Mouse (Mus musculus) lung, embryonic 16.5 days (tissue): Measurements from ENCODE around the gene Cuedc1. TPM values are rescaled to one million over a fixed set of nuclear protein-coding genes. Genes with fewer than 3 reads are reported as not detected.

ENCODE experiments used
- ATAC-seq: fragments of 200-750 bp; cut with Nextera tagmentation; 2 replicates; pipeline ENCODE4 v1.8.0; 2017; ENCODE audit warnings: low read depth, mild to moderate bottlenecking, moderate library complexity
- H3K27ac ChIP-seq: fragments of 300-500 bp; sonication (generic); 2 replicates; pipeline ENCODE4 v1.5.1; 2014; ENCODE audit warnings: mild to moderate bottlenecking, control low read depth, low read length
- H3K27me3 ChIP-seq: fragments of 300-500 bp; sonication (generic); 2 replicates; pipeline ENCODE4 v1.6.1; 2014; ENCODE audit warnings: low read depth, low read length, mixed read lengths; ENCODE audit not compliant: control insufficient read depth, insufficient read depth
- H3K36me3 ChIP-seq: fragments of 300-500 bp; sonication (generic); 2 replicates; pipeline ENCODE4 v1.6.1; 2014; ENCODE audit warnings: low read length; ENCODE audit not compliant: control insufficient read depth, insufficient read depth
- H3K4me1 ChIP-seq: fragments of 300-500 bp; sonication (generic); replicated peaks from 2 replicates; pipeline ENCODE4 v1.6.1; 2014; ENCODE audit warnings: low read length, mixed read lengths; ENCODE audit not compliant: control insufficient read depth, insufficient read depth
- H3K4me2 ChIP-seq: fragments of 300-500 bp; sonication (generic); 2 replicates; pipeline ENCODE4 v1.6.1; 2014; ENCODE audit warnings: low read depth, low read length, control low read depth
- H3K4me3 ChIP-seq: fragments of 300-500 bp; sonication (generic); 2 replicates; pipeline ENCODE4 v1.5.1; 2014; ENCODE audit warnings: mild to moderate bottlenecking, low read length, control low read depth
- H3K9ac ChIP-seq: fragments of 300-500 bp; sonication (generic); 2 replicates; pipeline ENCODE4 v1.6.1; 2014; ENCODE audit warnings: low read length, control low read depth
- H3K9me3 ChIP-seq: fragments of 300-500 bp; sonication (generic); 2 replicates; pipeline ENCODE4 v1.6.1; 2016; ENCODE audit warnings: low read length; ENCODE audit not compliant: control insufficient read depth
- WGBS: fragments of 180-500 bp; shearing (Covaris S2); extraction: QIAGEN DNeasy Blood & Tissue Kit; methylation state at CpG from one replicate; pipeline ENCODE4 v1.1.7; 2014; 5-methylcytosine and 5-hydroxymethylcytosine counted together
- polyA plus RNA-seq: library from polyadenylated mRNA; unstranded; fragments of >200 nt; fragmentation: Nextera tagmentation; extraction: Ambion mirVana; gene quantifications from 2 replicates; pipeline ENCODE4 v1.2.1, GENCODE M21; 2015

Cuedc1 gene
- polyA plus RNA-seq, 1 experiment from 2014 or later, result 11.8 TPM

DNA sequence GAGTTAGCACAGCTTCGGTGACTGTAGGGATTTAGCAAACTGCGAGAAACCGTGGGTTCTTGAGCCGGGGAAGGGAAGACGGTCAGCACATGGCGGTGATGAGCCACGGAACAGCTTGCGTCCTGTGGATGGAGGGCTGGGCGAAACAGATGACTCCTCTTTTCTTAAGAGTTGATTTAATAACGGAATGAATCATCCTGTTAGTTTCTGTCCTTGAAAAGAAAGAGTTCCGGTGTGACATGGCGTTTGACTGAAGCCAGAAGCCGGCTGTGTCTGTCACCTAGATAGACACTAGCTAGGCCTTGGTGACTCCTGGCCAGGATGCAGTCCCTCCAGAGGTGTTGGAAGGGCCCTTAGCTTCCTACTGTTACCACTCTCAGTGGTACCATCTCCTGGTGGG lies 14.2 kb downstream of the Cuedc1 start:
- no peak overlapping the region for H3K27ac ChIP-seq
- peaks cover 25% of the 10 kb centered on the region for H3K4me1 ChIP-seq
- H3K9ac ChIP-seq, result no peak overlapping the region
- 75% methylated on average over 13 of the region's 13 CpGs for WGBS
- H3K36me3 ChIP-seq, result no peaks in the 10 kb centered on the region
- ATAC-seq, result no peak
- H3K4me3 ChIP-seq, result no peak overlapping the region
- no peaks in the 10 kb centered on the region for H3K9me3 ChIP-seq
- H3K4me2 ChIP-seq, result no peak overlapping the region
- no peaks in the 10 kb centered on the region for H3K27me3 ChIP-seq

DNA sequence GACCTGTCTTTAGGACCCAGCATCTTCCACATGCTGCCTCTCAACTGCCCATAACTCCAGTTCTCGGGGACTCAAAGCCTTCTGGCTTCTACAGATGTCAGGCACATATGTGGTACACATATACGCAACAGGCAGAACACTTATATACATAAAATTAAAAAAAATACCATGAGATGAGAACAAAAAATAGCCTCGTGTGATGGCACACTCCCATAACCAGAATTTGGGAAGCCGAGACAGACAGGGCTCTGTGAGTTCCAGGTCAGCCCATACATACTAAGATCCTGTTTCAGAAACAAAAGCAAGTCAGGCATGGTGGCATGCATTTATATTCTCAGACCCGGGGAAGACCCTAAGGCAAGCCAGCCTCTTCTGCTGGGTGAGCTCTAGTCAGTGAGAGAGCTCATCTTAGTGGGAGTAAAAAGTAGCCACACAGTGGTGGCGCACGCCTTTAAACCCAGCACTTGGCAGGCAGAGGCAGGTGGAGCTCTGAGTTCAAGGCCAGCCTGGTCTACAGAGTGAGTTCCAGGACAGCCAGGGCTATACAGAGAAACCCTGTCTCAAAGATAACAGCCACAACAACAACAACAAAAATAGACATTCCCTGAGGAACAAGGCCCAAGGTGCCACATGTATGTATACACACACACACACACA lies 14.9 kb downstream of the Cuedc1 start:
- Histone ChIP-seq H3K9me3 (no peaks in the 10 kb centered on the region), H3K27ac (no peak overlapping the region), H3K4me3 (no peak overlapping the region), H3K9ac (no peak overlapping the region), H3K4me1 (peaks cover 32% of the 10 kb centered on the region), H3K27me3 (no peaks in the 10 kb centered on the region), H3K4me2 (no peak overlapping the region), H3K36me3 (no peaks in the 10 kb centered on the region)
- WGBS, result 87% methylated on average over 7 of the region's 7 CpGs
- no peak for ATAC-seq

DNA sequence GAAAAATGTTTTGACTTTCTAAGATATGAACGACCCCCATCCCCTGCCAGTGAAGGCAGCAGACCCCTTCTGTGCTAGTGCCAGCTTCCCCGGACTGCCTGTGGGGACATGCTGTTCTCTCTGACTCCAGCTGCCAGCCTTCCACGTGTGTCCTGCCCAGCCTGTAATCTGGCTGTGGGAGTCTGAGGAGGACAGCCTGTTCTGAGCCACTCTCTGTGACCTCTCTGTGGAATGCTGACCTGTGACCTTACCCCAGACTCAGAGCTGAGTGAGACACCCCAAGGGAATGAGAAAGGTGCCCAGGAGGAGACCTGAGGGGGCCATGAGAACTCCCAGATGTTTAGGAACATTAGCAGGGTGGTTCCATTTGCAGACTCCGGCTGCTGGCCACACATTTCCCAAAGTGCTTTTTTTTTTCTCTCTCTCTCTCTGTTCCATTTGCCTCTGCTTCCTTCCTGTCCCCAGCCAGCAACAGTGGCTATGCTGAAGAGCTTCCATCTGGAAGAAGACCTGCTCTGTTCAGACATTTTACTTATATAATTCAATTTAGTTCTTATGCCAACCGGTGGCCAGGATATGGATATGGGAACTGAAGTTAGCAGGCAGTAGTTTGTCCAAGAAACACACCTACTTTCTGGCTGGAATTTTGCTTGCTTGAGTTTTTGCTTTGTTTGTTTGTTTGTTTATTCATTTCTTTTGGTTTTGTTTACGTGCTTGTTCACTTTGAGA lies 15.8 kb downstream of the Cuedc1 start:
- H3K9me3 ChIP-seq, result no peaks in the 10 kb centered on the region
- H3K27me3 ChIP-seq, result no peaks in the 10 kb centered on the region
- peaks cover 41% of the 10 kb centered on the region for H3K4me1 ChIP-seq
- H3K9ac ChIP-seq, result peak overlapping the region; percentile 27; the same call in 1 of the 2 replicates
- no peaks in the 10 kb centered on the region for H3K36me3 ChIP-seq
- peak; percentile 24; the same call in 1 of the 2 replicates for ATAC-seq
- WGBS, result 40% methylated on average over 6 of the region's 6 CpGs
- H3K4me3 ChIP-seq, result no peak overlapping the region
- H3K27ac ChIP-seq, result peak overlapping the region; percentile 44
- no peak overlapping the region for H3K4me2 ChIP-seq

- H3K27ac ChIP-seq, result peak overlapping the region; percentile 15; the same call in 1 of the 2 replicates
- no peaks in the 10 kb centered on the region for H3K9me3 ChIP-seq
- H3K9ac ChIP-seq, result no peak overlapping the region
- H3K36me3 ChIP-seq, result no peaks in the 10 kb centered on the region
- peaks cover 53% of the 10 kb centered on the region for H3K4me1 ChIP-seq
- H3K27me3 ChIP-seq, result no peaks in the 10 kb centered on the region
- 20% methylated on average over 8 of the region's 8 CpGs for WGBS
- peak overlapping the region; percentile 3; the same call in 1 of the 2 replicates for H3K4me2 ChIP-seq
- peak; percentile 41 for ATAC-seq
- H3K4me3 ChIP-seq, result no peak overlapping the region
Observed at GRCm38 (mm10) chr11:88114871-88115301, 17.0 kb downstream of the Cuedc1 start.

GRCm38 (mm10) chr11:88116568-88116967 lies 18.7 kb downstream of the Cuedc1 start:
- Histone ChIP-seq H3K4me3 (no peak overlapping the region), H3K27ac (no peak overlapping the region), H3K4me2 (no peak overlapping the region), H3K27me3 (no peaks in the 10 kb centered on the region), H3K4me1 (peaks cover 57% of the 10 kb centered on the region), H3K9ac (no peak overlapping the region), H3K9me3 (no peaks in the 10 kb centered on the region), H3K36me3 (no peaks in the 10 kb centered on the region)
- ATAC-seq, result no peak
- WGBS, result 69% methylated on average over 6 of the region's 6 CpGs

DNA sequence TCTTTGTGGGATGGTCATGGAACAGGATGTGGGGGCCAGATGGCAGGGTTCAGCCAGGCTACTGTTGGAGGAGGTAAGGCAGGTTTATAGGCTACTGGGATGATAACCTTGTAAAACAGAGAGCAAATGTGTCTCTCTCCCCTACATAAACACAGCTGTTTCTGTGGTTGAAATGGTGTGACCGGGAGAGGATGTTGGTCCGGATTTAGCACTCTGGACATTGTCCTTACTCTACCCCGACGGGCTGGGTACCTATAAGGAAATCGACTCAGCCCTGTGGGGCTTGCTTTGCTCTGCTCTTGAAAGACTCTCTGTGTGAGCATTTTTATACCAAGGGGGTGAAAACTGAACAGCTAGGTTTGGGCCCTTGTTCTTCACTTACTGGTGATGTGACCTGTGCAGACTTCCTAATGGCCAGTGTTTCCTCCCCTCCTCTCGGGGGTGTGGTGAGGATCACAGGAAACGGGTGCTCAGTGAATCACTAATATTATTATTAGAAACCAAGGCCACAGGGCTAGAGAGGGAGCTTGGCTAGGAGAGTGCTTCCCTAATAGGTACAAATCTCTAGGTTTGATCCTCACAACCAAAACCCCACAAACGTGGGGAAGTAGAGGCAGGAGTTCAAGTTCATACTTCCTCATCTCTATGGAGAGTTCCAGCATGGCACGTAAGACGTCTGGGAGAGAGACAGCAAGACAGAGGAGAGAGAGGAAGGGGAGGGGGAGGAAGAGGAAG lies 19.7 kb downstream of the Cuedc1 start:
- Histone ChIP-seq H3K9me3 (no peaks in the 10 kb centered on the region), H3K4me1 (peaks cover 57% of the 10 kb centered on the region), H3K36me3 (no peaks in the 10 kb centered on the region), H3K27me3 (no peaks in the 10 kb centered on the region), H3K27ac (peak overlapping the region; percentile 92), H3K4me2 (no peak overlapping the region), H3K9ac (no peak overlapping the region; the same call in 1 of the 2 replicates), H3K4me3 (no peak overlapping the region)
- no peak for ATAC-seq
- WGBS, result 39% methylated on average over 10 of the region's 10 CpGs

DNA sequence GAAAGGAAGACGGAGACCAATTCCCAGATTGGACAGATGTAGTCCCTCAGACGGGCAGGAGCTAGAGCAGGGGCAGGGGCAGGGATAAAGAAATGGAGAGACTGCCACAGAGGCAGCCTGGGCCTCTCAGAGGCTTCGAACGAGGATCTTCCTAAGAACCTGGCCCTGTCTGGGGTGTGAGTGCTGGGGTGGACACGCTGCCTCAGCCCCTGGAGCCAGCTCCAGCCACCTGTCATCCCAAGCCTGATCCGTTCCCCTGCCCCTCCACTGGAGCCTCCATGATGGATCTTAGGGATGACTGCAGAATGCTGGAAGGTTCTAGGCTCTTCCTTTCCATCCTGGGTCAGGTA lies 20.2 kb downstream of the Cuedc1 start:
- Histone ChIP-seq H3K4me3 (no peak overlapping the region), H3K9me3 (no peaks in the 10 kb centered on the region), H3K27ac (peak overlapping the region; percentile 92), H3K27me3 (no peaks in the 10 kb centered on the region), H3K36me3 (no peaks in the 10 kb centered on the region), H3K9ac (no peak overlapping the region; the same call in 1 of the 2 replicates), H3K4me1 (peaks cover 57% of the 10 kb centered on the region), H3K4me2 (no peak overlapping the region)
- ATAC-seq, result no peak
- WGBS, result 30% methylated on average over 6 of the region's 6 CpGs

DNA sequence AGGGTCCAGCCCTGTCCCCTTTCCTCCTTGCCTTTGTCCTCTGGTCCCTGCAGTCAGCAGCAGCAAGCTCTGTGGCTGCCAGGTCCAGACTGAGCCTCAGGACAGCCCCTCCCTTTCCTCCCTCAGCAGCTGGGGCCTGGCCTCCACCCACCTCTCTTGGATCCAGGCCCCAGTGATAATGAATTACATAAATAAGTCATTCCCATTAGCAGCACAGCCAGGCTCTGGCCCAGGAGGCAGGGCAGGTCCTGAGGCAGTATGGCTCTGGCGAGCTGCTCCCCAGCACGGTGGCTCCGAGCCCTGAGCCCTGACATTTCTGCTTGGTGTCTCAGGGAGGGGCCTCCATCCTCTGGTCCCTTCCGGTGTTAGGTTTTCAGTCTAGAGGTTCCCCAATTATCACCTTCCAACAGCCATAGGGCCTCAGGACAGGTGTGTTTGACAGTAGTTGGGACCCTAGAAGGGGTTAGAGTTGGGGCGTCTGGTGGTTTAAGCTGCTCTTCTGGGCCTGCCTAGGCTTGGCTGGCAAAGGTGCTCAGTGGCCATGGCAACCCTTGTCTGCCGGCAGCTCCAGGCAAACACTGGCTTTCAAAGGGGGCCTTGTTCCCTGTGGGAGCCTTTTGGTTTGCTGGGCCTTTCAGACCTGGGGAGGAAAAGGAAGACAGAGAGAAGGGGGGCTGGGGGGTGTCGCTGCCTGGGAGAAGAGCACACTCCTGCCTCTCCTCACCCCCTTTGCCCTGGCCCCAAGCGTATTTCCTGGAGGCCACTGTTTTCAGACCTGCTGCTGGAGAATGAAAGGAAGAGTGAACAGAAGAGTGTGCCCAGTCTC lies 21.2 kb downstream of the Cuedc1 start:
- peak overlapping the region; percentile 4; the same call in 1 of the 2 replicates for H3K4me2 ChIP-seq
- H3K4me1 ChIP-seq, result peaks cover 54% of the 10 kb centered on the region

More for the DNA sequence above, 21.2 kb downstream of the Cuedc1 start:
- Histone ChIP-seq H3K9ac (peak overlapping the region; percentile 52), H3K36me3 (no peaks in the 10 kb centered on the region), H3K9me3 (no peaks in the 10 kb centered on the region), H3K27me3 (no peaks in the 10 kb centered on the region), H3K27ac (peak overlapping the region; percentile 92), H3K4me3 (no peak overlapping the region)
- ATAC-seq, result peak; percentile 91
- 13% methylated on average over 8 of the region's 8 CpGs for WGBS
